Mouse (Mus musculus) layer of hippocampus, adult 9-10 months (tissue): Measurements from ENCODE around the gene Fgf13.

Experiments used
- DNase-seq: peaks from one replicate; pipeline ENCODE4 v3.0.0; 2022; ENCODE audit warnings: low spot score

Fgf13 gene

DNA sequence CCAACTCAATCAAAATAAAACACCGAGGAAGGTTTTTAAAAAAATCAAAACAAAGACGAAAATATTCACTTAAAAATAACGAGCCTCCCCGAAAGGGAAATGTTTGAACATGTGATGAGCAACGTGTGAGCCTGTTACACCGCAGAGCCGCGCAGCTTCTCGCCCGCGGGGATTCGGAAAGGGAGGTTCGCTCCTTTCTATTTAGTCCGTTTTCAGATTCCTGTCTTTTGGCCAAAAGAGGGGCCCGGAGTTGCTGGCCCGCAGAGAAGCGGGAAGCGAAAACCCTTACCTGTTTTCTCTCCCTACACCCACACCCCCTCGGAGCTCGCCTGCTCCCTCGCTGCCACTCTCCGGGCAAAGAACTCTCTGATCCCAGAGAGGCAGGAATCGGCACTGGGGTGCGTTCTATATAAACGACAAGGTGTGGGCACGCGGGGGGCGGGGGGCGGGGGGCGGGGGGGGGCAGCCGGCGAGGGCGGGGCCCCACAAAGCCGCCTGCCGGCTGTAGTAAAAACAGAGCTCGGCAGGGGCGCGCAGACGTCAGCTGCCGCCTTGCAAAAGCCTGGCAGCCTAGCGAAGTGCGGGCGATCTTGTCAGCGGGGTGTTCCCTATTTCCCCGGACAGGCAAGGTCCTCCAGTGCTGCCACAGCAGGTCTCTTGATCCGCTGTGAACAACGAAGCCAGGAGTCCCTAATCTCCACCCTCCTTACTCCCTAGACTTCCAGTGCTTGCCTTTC is at the start of gene Fgf13:
Gene Fgf13, minus strand, starts transcription at position 377 of the 737 bp plus-strand sequence.
- DNase-seq = no peak

- no peak for DNase-seq
Measured at GRCm38 (mm10) chrX:59606535-59606934, 38.7 kb upstream of the Fgf13 start.

GRCm38 (mm10) chrX:59589050-59589449 is 21.2 kb upstream of the Fgf13 start:
- no peak for DNase-seq

DNA sequence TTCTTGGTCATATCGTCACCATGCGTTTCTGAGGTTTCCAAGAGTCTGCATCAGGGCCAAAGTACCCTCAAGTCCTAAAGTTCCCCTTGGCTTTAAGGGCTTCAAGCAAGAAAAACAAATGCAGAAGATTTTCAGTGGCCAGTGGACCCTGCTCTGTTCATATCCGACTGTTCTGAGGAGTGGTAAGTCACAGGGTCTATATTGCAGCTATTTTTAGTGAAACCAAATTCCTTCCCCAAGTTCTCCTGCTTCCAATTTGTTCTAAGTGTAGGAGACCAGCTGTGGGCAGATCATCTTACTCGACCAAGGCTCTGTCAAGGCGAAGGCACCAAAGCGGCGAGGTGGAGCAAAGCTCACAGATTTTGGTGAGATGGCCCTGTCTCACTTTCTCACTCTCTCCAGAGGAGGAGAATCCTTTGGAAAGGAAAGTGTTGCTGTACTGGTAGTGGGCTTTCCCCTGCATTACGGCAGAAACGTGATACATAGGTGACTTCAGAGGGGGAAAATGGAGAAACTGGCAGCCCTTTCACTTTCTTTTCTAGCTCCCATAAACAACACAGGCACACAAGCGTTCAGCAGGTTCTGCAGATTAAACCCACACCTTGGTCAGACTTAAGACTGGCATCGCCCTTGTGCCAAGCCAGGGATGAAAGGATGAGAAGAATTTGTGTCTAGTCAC is 17.8 kb upstream of the Fgf13 start:
- DNase-seq = no peak

- no peak for DNase-seq
Measured at GRCm38 (mm10) chrX:59584034-59584433, 16.2 kb upstream of the Fgf13 start.

DNA sequence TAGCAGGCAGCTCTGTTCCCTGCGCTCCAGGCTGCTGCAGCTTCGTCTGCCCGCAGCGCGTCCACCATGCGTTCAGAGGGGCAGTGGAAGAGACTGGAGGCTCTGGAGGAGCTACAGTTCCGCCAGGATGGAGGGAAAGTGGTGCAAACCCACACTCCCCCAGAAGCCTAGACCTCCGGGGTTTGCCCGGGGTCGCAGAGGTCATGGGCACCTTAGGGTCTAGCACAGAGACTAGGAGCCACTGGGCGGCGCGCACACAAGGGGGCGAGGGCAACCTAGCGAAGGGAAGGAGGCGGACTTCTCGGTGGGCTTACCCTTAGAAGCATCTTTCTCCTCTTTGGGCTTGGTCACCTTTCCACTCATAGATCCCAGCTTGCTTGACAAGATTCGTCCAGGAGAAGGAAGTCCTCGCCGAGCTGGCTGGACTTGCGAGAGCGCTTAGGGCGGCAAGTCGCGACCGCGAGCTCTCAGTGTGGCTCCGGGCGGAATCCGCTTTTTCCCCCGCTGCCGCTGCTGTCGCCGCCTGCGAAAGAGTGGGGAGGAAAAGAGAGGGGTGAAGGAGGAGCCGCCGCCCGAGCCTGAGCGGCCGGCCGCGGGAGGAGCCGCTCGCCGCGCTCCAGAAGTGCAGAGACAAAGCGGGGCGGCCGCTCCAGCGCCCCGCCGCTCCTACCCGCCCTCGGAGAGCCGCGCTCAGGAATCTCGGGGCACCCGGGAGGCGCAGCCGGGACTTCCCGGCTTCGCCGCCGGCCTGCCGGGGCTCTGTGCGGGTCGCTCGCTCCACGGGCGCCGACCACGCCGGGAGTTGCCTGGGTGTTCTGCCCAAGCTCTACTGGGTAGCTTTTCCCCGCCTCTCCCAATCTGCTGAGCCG is 811 bp downstream of the Fgf13 start:
- DNase-seq = no peak

GRCm38 (mm10) chrX:59566017-59566679 is 1.7 kb downstream of the Fgf13 start:
- no peak for DNase-seq

GRCm38 (mm10) chrX:59547931-59548330 is 19.9 kb downstream of the Fgf13 start:
- DNase-seq = no peak

DNA sequence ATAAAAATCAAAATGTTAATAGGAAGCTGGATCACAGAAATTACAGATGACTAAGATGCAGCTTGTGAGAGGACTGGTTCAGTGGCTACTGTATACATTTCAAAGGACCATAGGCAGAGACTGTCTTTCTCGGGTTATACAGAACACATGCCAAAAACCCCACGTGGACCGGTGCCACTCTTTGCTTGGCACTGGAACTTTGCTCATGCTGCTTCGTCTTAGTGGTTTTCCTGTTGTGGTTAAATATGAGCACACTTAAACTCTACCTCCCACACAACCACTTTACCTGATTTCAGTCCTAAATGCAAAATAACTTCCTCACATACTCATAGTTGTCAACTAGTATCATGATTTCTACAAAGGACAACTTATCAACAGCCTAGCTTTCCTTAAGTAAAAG is 59.6 kb downstream of the Fgf13 start:
- DNase-seq = no peak

DNA sequence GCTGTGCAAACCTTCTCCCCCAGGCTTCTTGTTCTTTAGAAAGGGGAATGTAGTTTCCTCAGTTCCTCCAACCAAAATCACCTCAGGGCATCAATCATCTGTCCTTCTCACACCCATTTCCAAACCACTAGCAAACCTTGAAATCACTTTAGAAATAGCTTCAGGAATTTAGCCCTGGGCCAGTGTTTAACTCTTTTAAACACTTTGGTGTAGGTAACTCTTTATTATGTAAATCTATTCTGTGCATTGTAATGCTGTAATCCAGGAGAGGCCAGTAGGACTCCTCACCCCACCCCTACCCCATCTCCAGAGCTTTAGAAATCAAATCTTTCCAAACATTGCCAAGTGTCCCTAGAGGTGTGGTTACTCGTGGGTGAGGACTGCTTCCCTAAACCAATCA is 74.5 kb downstream of the Fgf13 start:
- no peak for DNase-seq

GRCm38 (mm10) chrX:59485426-59485825 is 82.4 kb downstream of the Fgf13 start:
- no peak for DNase-seq

- no peak for DNase-seq
Measured at GRCm38 (mm10) chrX:59402596-59403285, 165.1 kb downstream of the Fgf13 start.

- no peak for DNase-seq
Measured at GRCm38 (mm10) chrX:59290916-59291411, 276.9 kb downstream of the Fgf13 start.

- no peak for DNase-seq
Measured at GRCm38 (mm10) chrX:59251576-59251975, 316.3 kb downstream of the Fgf13 start.

DNA sequence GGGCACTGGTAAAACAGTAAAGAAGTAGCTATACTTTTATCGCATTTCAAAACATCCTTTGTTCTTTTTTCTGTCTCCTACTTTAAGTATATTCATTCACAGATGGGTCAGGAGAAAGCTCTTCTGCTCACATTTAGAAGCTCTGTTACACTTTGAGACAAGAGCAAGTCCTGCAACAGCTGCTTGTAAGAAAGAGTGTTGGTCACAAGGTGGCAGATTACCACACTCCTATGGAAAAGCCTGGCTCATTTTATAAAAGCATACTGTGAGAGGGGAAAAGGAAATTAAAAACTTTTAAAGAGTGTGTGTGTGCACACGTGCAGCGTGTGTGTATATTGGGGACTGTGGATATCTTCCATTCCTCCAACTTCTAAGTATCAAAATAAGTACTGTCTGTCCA is 324.1 kb downstream of the Fgf13 start:
- DNase-seq = no peak

GRCm38 (mm10) chrX:59243176-59243575 is 324.7 kb downstream of the Fgf13 start:
- DNase-seq = no peak

DNA sequence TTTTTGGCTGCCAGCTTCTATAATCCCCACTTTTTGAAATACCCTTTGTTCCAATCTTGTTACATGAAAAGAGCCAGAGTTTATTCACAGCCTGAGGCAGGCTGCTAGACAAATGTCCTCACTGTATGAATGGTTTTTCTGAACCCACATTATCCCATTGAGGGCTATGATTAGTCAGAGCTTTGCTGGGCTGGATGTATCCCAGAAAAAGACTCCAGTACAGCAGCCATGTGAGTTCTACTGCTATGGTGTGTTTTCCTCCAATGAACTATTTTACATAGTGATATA is 326.5 kb downstream of the Fgf13 start:
- DNase-seq = no peak

DNA sequence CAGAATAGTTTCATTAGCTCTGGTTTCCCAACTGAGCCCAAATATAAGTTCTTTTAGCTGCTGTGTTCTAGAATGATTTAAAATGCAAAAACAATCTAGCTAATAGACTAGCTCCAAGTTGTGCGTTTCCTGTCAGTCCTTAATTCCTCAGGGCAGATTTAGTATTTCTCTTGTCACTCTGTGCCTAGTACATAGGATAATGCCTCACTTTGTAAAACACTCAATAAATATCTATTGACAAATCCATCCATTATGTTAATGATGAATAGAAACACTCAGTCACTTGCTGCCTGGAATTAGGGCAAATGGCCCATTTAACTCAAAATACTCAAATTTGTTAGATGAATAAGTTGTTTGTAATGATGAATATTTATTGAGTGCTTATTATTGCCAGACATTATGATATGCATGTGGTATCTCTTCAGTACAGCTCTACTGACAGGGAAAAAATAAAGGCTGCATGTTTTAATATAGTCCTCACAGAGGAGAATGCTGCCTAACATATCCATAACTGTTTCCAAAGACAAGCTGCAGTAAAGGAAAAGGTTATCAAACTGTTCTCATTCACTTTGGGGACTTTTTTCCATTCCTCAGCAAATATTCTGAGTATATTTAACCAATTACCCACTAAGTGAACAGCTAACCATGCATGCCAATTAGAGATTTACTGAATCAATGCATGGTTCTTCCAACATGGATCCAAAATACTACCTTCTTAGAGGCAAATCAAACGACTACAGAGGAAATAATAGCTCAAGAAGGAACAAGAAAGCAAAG is 327.0 kb downstream of the Fgf13 start:
- no peak for DNase-seq

GRCm38 (mm10) chrX:59220675-59221074 is 347.2 kb downstream of the Fgf13 start:
- no peak for DNase-seq

DNA sequence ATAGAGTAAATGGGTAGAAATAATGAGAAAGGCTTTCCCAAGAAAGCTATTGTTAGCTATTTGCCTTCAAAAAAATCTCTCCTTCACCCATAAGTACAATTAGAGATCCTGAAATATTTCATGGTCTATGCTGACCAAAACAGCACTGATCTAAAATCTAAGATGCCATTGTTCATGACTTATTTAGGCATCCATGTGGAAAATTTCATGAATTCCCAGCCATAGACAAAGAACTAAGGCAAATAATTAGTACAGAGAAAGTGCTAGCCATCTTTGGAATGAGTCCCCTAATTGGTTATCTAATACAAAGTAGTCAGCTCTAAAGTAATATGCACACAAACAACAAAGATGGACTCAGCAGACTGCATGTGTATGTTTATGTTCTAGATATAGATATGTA is 366.7 kb downstream of the Fgf13 start:
- DNase-seq = no peak

DNA sequence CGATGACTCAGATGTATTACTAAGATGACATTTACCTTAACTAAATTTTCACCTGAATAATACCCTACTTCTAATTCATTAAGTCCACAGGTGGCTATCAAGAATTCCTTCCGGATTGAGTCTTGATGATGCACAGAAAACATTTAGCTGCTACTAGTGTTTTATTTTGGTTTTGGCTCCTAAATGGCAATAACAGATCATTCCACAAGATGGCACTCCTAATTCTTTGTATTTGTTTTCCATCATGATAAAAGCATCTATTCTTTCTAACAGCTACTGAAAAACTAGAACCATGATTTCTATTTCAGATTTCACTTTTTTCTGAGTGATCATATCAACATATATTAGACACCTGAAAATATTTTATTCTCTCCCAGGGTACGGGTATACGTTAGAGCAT is 373.7 kb downstream of the Fgf13 start:
- DNase-seq = peak; percentile 33
